Mouse (Mus musculus): Measurements from ENCODE around the gene Tmem221. TPM values are rescaled to one million over a fixed set of nuclear protein-coding genes. Genes with fewer than 3 reads are reported as not detected.
"Not testable (repeated sequence)": the region's sequence is repeated elsewhere in the genome, so short reads cannot be mapped to it uniquely, and the experiment has no call there.

Tmem221 gene
- polyA plus RNA-seq, 1 experiment, result not detected

DNA sequence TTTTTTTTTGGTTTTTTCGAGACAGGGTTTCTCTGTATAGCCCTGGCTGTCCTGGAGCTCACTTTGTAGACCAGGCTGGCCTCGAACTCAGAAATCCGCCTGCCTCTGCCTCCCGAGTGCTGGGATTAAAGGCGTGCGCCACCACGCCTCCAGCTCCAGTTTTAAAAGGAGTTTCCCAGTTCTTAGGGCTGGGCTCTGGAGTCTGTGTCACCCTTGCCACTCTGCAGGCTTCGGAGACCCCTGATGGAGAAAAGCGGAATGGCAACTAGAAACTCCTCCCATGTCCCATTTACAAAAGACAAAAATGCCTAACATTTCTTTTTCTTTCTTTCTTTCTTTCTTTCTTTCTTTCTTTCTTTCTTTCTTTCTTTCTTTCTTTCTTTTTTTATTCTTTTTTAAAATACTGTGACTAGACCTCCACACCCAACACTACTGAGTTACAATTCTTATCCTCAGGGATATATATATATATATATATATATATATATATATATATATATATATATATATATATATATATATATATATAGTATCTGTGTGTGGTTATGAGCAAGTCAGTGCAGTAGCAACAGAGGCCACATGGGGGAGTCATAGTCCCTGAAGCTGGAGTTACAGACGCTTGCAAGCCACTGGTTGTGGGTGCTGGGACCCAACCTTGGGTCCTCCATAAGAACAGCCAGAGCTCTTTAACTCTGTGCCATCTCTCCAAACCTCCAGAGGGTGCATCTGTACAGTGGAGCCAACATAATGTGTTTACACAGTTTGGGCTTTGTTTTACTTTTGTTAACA, 39.4 kb downstream of the Tmem221 start:
- not testable (repeated sequence) for H3K4me1 ChIP-seq (ENCODE audit: control insufficient read depth, insufficient read depth, insufficient read length, low read length); H3K4me3 ChIP-seq (ENCODE audit: insufficient read depth, low read depth, low read length); H3K27ac ChIP-seq (replicated peaks; ENCODE audit: low read depth, low read length)

DNA sequence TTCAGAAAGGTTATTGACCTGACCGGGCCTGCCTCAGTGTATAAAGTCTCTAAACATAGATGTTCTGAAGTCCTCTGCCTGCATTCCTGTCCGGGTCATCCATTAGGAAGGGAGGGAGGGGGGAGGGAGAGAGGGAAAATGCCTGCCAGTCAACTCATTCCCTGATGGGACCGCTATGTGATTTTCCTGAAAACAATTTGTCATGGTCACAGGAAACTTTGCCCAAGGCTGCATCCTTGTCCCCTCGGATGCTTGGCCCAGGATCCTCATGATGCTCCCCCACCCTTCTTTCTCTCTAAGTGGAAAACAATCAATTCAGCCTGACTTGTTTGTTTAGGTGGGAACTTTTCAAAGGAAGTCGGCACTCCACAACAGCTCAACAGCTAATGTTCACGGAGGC, 41.9 kb downstream of the Tmem221 start:
- no peaks in the 10 kb centered on the region; the same call in 1 of the 2 replicates for H3K4me1 ChIP-seq (ENCODE audit: control insufficient read depth, insufficient read depth, insufficient read length, low read length)

DNA sequence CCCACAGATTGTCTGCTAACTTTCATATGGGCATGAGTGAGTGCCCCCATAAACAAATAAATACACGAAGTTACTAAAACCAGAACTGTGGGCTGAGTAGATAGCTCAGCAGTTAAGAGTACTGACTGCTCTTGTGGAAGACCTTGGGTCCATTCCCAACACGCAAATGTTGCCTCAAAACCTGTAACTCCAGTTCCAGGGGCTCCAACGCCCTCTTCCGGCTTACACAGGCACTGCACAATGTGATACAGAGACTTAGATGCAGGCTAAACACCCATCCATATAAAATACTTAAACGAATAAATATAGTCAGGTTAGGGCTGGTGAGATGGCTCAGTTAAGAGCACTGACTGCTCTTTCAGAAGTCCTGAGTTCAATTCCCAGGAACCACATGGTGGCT, 43.6 kb downstream of the Tmem221 start:
- Histone ChIP-seq H3K4me1 (ENCODE audit: control insufficient read depth, insufficient read depth, insufficient read length, low read length) (no peaks in the 10 kb centered on the region; the same call in 1 of the 2 replicates), H3K4me3 (ENCODE audit: insufficient read depth, low read depth, low read length) (no peak overlapping the region), H3K27ac (replicated peaks; ENCODE audit: low read depth, low read length) (no peak overlapping the region)

More for the DNA sequence above, 41.9 kb downstream of the Tmem221 start:
- Histone ChIP-seq H3K27ac (replicated peaks; ENCODE audit: low read depth, low read length) (no peak overlapping the region), H3K4me3 (ENCODE audit: insufficient read depth, low read depth, low read length) (no peak overlapping the region)

DNA sequence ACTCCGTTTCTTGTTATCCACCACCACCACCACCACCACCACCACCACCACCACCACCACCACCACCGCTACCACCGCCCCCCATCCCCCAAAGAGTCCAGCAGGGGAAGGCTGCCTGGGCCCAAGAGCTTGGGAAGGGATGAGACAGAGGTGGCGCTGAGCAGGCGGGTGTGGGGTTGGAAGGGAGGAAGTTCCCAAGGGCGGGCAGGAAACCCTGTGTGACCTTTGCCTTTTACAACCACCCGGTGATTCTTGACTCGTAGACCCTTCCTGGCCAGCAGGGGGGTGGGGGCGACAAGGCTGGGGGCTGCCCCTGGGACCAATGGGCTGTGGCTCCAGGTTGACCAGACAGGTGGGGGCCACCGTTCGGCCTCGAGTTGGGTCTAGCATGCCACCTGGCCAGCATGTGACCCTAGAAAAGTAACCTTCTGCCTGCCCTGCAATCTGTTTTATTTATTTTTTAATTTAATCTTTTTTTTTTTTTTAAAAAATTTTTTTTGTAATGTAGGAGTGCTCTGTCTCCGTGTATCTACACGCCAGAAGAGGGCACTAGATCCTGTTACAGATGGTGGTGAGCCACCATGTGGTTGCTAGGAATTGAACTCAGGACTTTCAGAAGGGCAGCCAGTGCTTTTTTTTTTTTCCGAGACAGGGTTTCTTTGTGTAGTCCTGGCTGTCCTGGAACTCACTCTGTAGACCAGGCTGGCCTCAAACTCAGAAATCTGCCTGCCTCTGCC, 45.5 kb downstream of the Tmem221 start:
- no peak overlapping the region for H3K4me3 ChIP-seq (ENCODE audit: insufficient read depth, low read depth, low read length)
- H3K27ac ChIP-seq (replicated peaks; ENCODE audit: low read depth, low read length), result no peak overlapping the region
- H3K4me1 ChIP-seq (ENCODE audit: control insufficient read depth, insufficient read depth, insufficient read length, low read length), result no peaks in the 10 kb centered on the region; the same call in 1 of the 2 replicates

DNA sequence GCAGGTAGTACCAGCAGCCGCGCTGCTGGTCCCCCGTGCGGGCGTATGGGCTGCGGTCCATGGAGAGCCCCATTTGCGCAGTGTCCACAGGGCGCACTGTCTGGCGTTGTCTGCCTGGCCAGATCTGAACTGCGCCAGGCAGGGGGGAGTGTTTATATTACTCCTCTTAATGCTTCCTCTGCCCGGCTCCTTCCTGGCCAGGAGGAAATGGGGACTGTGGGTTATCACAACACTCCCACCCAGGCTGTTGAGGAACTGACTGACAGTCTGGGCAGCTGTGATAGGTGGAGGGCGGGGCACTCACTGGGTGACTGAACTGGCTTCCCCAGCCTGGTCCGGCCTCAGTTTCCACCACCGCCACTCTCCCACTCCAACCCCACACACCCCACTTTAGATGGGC, 47.0 kb downstream of the Tmem221 start, which contains the start of gene Plvap:
Gene Plvap (minus strand): TSS at position 109 of the 400 bp plus-strand sequence.
- H3K4me1 ChIP-seq (ENCODE audit: control insufficient read depth, insufficient read depth, insufficient read length, low read length), result peaks cover 4% of the 10 kb centered on the region; the same call in 1 of the 2 replicates
- no peak within 1 kb of the TSS for H3K4me3 ChIP-seq (ENCODE audit: insufficient read depth, low read depth, low read length)
- no peak within 1 kb of the TSS for H3K27ac ChIP-seq (replicated peaks; ENCODE audit: low read depth, low read length)

DNA sequence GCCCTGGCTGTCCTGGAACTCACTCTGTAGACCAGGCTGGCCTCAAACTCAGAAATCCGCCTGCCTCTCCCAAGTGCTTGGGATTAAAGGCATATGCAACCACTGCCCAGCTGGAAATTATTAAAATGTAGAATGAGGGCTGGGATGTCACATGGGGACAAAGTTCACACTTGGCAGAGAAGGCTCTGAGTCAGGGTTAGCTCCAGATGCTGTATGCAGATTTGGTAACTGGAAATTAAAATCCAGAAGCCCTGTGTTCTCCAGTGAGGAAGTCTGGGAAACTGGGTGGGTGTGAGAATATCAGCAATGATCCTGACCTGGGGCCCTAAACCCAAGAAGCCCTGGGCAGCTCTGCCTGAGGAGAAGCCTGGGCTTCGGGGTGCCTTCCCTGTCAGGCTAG, 49.4 kb downstream of the Tmem221 start:
- peaks cover 4% of the 10 kb centered on the region; the same call in 1 of the 2 replicates for H3K4me1 ChIP-seq (ENCODE audit: control insufficient read depth, insufficient read depth, insufficient read length, low read length)
- H3K27ac ChIP-seq (replicated peaks; ENCODE audit: low read depth, low read length), result no peak overlapping the region
- no peak overlapping the region for H3K4me3 ChIP-seq (ENCODE audit: insufficient read depth, low read depth, low read length)

DNA sequence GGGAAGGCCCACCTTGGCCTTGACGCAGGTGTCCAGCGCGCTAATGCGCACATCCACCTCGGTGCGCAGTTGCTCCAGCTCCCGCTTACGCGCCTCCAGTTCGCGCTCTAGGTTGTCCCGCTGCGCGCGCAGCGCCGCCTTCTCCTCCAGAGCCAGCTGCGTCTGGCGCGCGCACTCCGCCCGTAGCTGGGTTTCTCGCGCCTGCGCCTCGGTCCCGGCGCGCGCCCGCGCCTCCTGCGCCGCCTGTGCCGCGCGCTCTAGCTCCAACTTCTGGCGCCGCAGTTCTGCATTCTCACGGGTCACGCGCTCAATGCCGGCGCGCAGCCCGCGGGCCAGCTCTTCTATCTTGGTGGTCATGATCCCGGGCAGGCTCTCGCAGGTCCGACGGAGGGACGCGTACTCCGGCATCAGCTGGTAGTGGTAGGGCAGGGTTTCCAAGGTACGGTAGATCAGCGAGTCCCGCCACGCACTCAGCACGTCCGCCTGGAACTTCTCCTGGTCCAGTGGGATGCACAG, 51.0 kb downstream of the Tmem221 start:
- peak overlapping the region; percentile 58 for H3K4me3 ChIP-seq (ENCODE audit: insufficient read depth, low read depth, low read length)
- H3K27ac ChIP-seq (replicated peaks; ENCODE audit: low read depth, low read length), result no peak overlapping the region
- 0 out of 2 replicates have a peak, but pooled peaks cover 4% of the 10 kb centered on the region for H3K4me1 ChIP-seq (ENCODE audit: control insufficient read depth, insufficient read depth, insufficient read length, low read length)

DNA sequence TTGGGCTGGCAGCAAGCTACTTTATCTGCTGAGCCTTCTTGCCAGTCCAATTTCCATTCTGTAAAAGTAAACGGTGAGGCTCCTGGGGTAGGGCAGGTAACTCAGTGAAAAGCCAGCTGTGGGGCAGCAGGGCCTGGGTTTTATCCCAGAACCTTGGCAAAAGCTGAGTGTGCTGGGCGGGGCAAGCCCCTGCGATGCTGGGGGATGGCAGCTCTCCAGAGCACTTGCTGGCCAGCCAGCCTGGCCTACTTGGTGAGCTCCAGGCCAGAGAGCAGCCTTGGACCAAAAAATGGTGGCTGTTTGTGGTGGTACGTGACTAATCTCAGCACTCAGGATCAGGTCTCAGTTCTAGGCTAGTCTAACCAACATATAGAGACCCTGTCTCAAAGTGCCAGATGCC, 52.7 kb downstream of the Tmem221 start:
- 0 out of 2 replicates have a peak, but pooled peaks cover 4% of the 10 kb centered on the region for H3K4me1 ChIP-seq (ENCODE audit: control insufficient read depth, insufficient read depth, insufficient read length, low read length)
- H3K4me3 ChIP-seq (ENCODE audit: insufficient read depth, low read depth, low read length), result no peak overlapping the region
- no peak overlapping the region for H3K27ac ChIP-seq (replicated peaks; ENCODE audit: low read depth, low read length)

DNA sequence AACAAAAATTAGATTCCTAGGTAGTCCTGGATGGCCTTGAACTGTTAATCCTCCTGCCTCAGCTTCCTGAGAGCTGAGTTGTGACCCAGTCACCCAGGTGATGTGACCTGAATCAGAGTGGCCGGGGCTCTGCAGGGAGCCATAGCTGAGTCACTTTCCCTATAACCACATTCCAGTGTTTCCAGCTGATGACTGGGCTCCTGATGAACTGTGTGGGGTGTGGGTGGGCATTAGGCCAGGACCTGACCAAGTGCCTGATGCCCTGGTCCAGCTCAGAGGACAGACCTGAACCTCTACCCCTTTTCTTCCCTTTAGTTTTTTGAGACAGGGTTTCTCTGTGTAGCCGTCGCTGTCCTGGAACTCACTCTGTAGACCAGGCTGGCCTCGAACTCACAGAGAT, 53.3 kb downstream of the Tmem221 start:
- peaks cover 4% of the 10 kb centered on the region; the same call in 1 of the 2 replicates for H3K4me1 ChIP-seq (ENCODE audit: control insufficient read depth, insufficient read depth, insufficient read length, low read length)
- no peak overlapping the region for H3K27ac ChIP-seq (replicated peaks; ENCODE audit: low read depth, low read length)
- no peak overlapping the region for H3K4me3 ChIP-seq (ENCODE audit: insufficient read depth, low read depth, low read length)

DNA sequence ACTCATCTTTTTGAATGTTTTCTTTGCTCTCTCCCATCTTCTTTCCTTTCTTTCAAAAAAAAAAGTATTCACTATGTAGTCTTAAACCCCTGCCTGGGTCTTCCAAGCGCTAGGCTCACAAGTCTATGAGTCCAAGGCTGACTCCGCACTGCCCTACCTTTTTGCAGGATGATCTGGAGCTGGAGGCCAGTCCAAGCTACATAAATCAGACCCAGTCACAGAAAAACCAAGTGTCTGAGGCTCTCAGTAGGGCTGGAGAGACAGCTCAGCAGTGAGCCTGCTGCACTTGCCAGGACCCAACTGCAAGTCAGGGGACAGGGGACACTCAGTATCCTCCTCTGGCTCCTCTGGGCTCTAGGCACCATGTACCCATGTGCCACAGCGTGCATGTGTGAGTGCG, 54.3 kb downstream of the Tmem221 start:
- Histone ChIP-seq H3K27ac (replicated peaks; ENCODE audit: low read depth, low read length) (no peak overlapping the region), H3K4me1 (ENCODE audit: control insufficient read depth, insufficient read depth, insufficient read length, low read length) (peaks cover 4% of the 10 kb centered on the region; the same call in 1 of the 2 replicates), H3K4me3 (ENCODE audit: insufficient read depth, low read depth, low read length) (no peak overlapping the region)

Other genes starting within 250 kb of the Tmem221 start
- 116 and 173 TPM in 2 replicates for gene Use1, start 192.0 kb downstream of the Tmem221 start, polyA plus RNA-seq (2012; ENCODE audit: insufficient read depth, insufficient read length, missing spikeins)
- gene Ocel1, start 187.6 kb downstream of the Tmem221 start, polyA plus RNA-seq (2012; ENCODE audit: insufficient read depth, insufficient read length, missing spikeins), result 8.3 and 9.1 TPM in 2 replicates
- gene Nr2f6, start 176.9 kb downstream of the Tmem221 start, polyA plus RNA-seq (2012; ENCODE audit: insufficient read depth, insufficient read length, missing spikeins), result 43.4 and 56.0 TPM in 2 replicates
- 12.8 and 20.7 TPM in 2 replicates for gene Ushbp1, start 163.1 kb downstream of the Tmem221 start, polyA plus RNA-seq (2012; ENCODE audit: insufficient read depth, insufficient read length, missing spikeins)
- gene Babam1, start 162.0 kb downstream of the Tmem221 start, polyA plus RNA-seq (2012; ENCODE audit: insufficient read depth, insufficient read length, missing spikeins), result 78.3 and 79.0 TPM in 2 replicates
- gene Ankle1, start 152.9 kb downstream of the Tmem221 start, polyA plus RNA-seq (2012; ENCODE audit: insufficient read depth, insufficient read length, missing spikeins), result not detected in 2 replicates
- 2.2 and 2.6 TPM in 2 replicates for gene Abhd8, start 95.2 kb downstream of the Tmem221 start, polyA plus RNA-seq (2012; ENCODE audit: insufficient read depth, insufficient read length, missing spikeins)
- 313 and 378 TPM in 2 replicates for gene Mrpl34, start 93.9 kb downstream of the Tmem221 start, polyA plus RNA-seq (2012; ENCODE audit: insufficient read depth, insufficient read length, missing spikeins)
- 23.6 and 34.4 TPM in 2 replicates for gene Dda1, start 89.7 kb downstream of the Tmem221 start, polyA plus RNA-seq (2012; ENCODE audit: insufficient read depth, insufficient read length, missing spikeins)
- gene Ano8, start 72.9 kb downstream of the Tmem221 start, polyA plus RNA-seq (2012; ENCODE audit: insufficient read depth, insufficient read length, missing spikeins), result 7.3 and 9.3 TPM in 2 replicates
- 6.7 and 9.1 TPM in 2 replicates for gene Gtpbp3, start 70.8 kb downstream of the Tmem221 start, polyA plus RNA-seq (2012; ENCODE audit: insufficient read depth, insufficient read length, missing spikeins)
- gene Plvap, start 47.1 kb downstream of the Tmem221 start, polyA plus RNA-seq (2012; ENCODE audit: insufficient read depth, insufficient read length, missing spikeins), result 4.3 and 6.1 TPM in 2 replicates
- not detected in 2 replicates for gene Ccdc194, start 33.2 kb downstream of the Tmem221 start, polyA plus RNA-seq (2012; ENCODE audit: insufficient read depth, insufficient read length, missing spikeins)
- gene Bst2, start 21.4 kb downstream of the Tmem221 start, polyA plus RNA-seq (2012; ENCODE audit: insufficient read depth, insufficient read length, missing spikeins), result 17.3 and 38.4 TPM in 2 replicates
- gene Mvb12a, start 15.9 kb downstream of the Tmem221 start, polyA plus RNA-seq (2012; ENCODE audit: insufficient read depth, insufficient read length, missing spikeins), result 29.7 and 30.9 TPM in 2 replicates
- 0.50 and 1.5 TPM in 2 replicates for gene Nxnl1, start 7.7 kb upstream of the Tmem221 start, polyA plus RNA-seq (2012; ENCODE audit: insufficient read depth, insufficient read length, missing spikeins)
- gene Slc27a1, start 10.0 kb upstream of the Tmem221 start, polyA plus RNA-seq (2012; ENCODE audit: insufficient read depth, insufficient read length, missing spikeins), result 71.7 and 118 TPM in 2 replicates
- 181 and 189 TPM in 2 replicates for gene Pgls, start 33.3 kb upstream of the Tmem221 start, polyA plus RNA-seq (2012; ENCODE audit: insufficient read depth, insufficient read length, missing spikeins)
- 1.5 TPM in 1 of 2 replicates, not detected in the other for gene Fam129c, start 38.8 kb upstream of the Tmem221 start, polyA plus RNA-seq (2012; ENCODE audit: insufficient read depth, insufficient read length, missing spikeins)
- gene Colgalt1, start 52.1 kb upstream of the Tmem221 start, polyA plus RNA-seq (2012; ENCODE audit: insufficient read depth, insufficient read length, missing spikeins), result 15.1 and 20.1 TPM in 2 replicates
- 0.32 and 1.6 TPM in 2 replicates for gene Unc13a, start 112.9 kb upstream of the Tmem221 start, polyA plus RNA-seq (2012; ENCODE audit: insufficient read depth, insufficient read length, missing spikeins)
- gene Jak3, start 117.4 kb upstream of the Tmem221 start, polyA plus RNA-seq (2012; ENCODE audit: insufficient read depth, insufficient read length, missing spikeins), result 13.9 and 14.6 TPM in 2 replicates
- gene Insl3, start 130.3 kb upstream of the Tmem221 start, polyA plus RNA-seq (2012; ENCODE audit: insufficient read depth, insufficient read length, missing spikeins), result 2.5 and 5.9 TPM in 2 replicates
- gene B3gnt3, start 142.9 kb upstream of the Tmem221 start, polyA plus RNA-seq (2012; ENCODE audit: insufficient read depth, insufficient read length, missing spikeins), result 1.5 and 2.8 TPM in 2 replicates
- not detected in 2 replicates for gene Fcho1, start 166.8 kb upstream of the Tmem221 start, polyA plus RNA-seq (2012; ENCODE audit: insufficient read depth, insufficient read length, missing spikeins)